Mouse (Mus musculus): ENCODE data around the gene Olfr167. TPM values are rescaled to one million over a fixed set of nuclear protein-coding genes. Genes with fewer than 3 reads are reported as not detected.
"Not testable (repeated sequence)": the region's sequence is repeated elsewhere in the genome, so short reads cannot be mapped to it uniquely, and the experiment has no call there.

Olfr167 gene
- not detected in 2 replicates for polyA plus RNA-seq (2015; fragmentation: Nextera tagmentation; extraction: Ambion mirVana)

- Histone ChIP-seq H3K4me1 (ENCODE audit: control insufficient read depth, insufficient read depth, low read length) (no peaks in the 10 kb centered on the region), H3K27me3 (ENCODE audit: control insufficient read depth, insufficient read depth, low read depth, low read length) (no peaks in the 10 kb centered on the region), H3K9me3 (replicated peaks; ENCODE audit: control insufficient read depth, low read length, poor library complexity, severe bottlenecking) (no peaks in the 10 kb centered on the region), H3K9ac (ENCODE audit: low read depth, low read length) (no peak within 1 kb of the TSS), H3K27ac (ENCODE audit: low read length) (no peak within 1 kb of the TSS), H3K4me2 (ENCODE audit: low read length) (no peak within 1 kb of the TSS), H3K4me3 (ENCODE audit: low read depth, low read length) (no peak within 1 kb of the TSS), H3K36me3 (ENCODE audit: control insufficient read depth, insufficient read depth, low read length) (no peaks in the 10 kb centered on the region)
- WGBS = 77% methylated on average over 2 of the region's 2 CpGs
- ATAC-seq = no peak
Measured at GRCm38 (mm10) chr16:19522166-19522565, at the start of gene Olfr167. Olfr167 (minus strand) TSS chr16:19522266.

DNA sequence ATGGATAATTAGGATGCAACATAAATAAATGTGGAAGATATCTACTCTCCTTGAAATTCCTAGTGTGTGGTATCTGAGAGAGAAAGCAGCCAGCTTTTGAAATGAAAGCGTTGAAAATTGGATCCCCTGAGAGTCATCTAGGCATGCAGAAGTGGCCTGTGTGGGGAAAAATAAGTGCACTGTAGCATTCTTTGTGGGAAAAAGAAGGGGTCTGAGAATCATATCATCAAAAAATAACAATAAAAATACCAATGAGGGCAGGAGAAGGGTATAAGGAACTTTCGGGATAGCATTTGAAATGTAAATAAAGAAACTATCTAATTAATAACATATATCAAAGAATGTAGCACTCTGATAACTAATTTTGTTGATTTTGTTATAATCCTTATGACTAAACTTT, 49.6 kb upstream of the Olfr167 start, which contains the start of gene Olfr169:
Gene Olfr169, minus strand, starts transcription at position 101 of the 400 bp plus-strand sequence.
- 95% methylated on average over 2 of the region's 2 CpGs for WGBS
- H3K4me2 ChIP-seq (ENCODE audit: low read length); H3K27me3 ChIP-seq (ENCODE audit: control insufficient read depth, insufficient read depth, low read depth, low read length); H3K9me3 ChIP-seq (replicated peaks; ENCODE audit: control insufficient read depth, low read length, poor library complexity, severe bottlenecking); ATAC-seq; H3K4me3 ChIP-seq (ENCODE audit: low read depth, low read length); H3K27ac ChIP-seq (ENCODE audit: low read length); H3K9ac ChIP-seq (ENCODE audit: low read depth, low read length); H3K4me1 ChIP-seq (ENCODE audit: control insufficient read depth, insufficient read depth, low read length); H3K36me3 ChIP-seq (ENCODE audit: control insufficient read depth, insufficient read depth, low read length): not testable (repeated sequence)

DNA sequence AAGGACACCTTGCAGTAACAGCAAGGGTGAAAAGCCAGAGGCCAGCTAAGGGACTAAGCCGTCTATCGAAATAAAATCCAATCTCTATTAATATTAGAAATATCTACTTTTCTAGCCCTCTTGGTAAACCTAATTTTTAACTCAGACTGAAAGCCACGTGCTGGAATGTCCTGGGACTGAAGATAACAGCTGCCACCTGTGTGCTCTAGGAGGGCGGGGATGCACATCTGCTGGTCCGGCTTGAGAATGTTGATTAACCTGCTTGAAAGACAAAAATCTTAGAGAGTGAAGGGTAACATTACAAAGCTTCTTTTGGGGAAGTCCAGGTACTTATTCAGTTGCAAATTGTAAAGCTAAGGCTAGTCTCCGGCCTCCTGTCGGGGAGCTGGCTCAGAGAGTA, 31.4 kb upstream of the Olfr167 start:
- not testable (repeated sequence) for H3K4me1 ChIP-seq (ENCODE audit: control insufficient read depth, insufficient read depth, low read length); H3K4me2 ChIP-seq (ENCODE audit: low read length); H3K27me3 ChIP-seq (ENCODE audit: control insufficient read depth, insufficient read depth, low read depth, low read length); H3K9me3 ChIP-seq (replicated peaks; ENCODE audit: control insufficient read depth, low read length, poor library complexity, severe bottlenecking); H3K9ac ChIP-seq (ENCODE audit: low read depth, low read length); H3K36me3 ChIP-seq (ENCODE audit: control insufficient read depth, insufficient read depth, low read length); H3K27ac ChIP-seq (ENCODE audit: low read length); H3K4me3 ChIP-seq (ENCODE audit: low read depth, low read length); ATAC-seq
- WGBS = 92% methylated on average over 7 of the region's 7 CpGs

GRCm38 (mm10) chr16:19552246-19552645, 30.2 kb upstream of the Olfr167 start:
- H3K36me3 ChIP-seq (ENCODE audit: control insufficient read depth, insufficient read depth, low read length); H3K4me2 ChIP-seq (ENCODE audit: low read length); H3K9ac ChIP-seq (ENCODE audit: low read depth, low read length); H3K4me3 ChIP-seq (ENCODE audit: low read depth, low read length); ATAC-seq; H3K27me3 ChIP-seq (ENCODE audit: control insufficient read depth, insufficient read depth, low read depth, low read length); H3K4me1 ChIP-seq (ENCODE audit: control insufficient read depth, insufficient read depth, low read length); H3K9me3 ChIP-seq (replicated peaks; ENCODE audit: control insufficient read depth, low read length, poor library complexity, severe bottlenecking); H3K27ac ChIP-seq (ENCODE audit: low read length): not testable (repeated sequence)
- 88% methylated on average over 3 of the region's 3 CpGs for WGBS

DNA sequence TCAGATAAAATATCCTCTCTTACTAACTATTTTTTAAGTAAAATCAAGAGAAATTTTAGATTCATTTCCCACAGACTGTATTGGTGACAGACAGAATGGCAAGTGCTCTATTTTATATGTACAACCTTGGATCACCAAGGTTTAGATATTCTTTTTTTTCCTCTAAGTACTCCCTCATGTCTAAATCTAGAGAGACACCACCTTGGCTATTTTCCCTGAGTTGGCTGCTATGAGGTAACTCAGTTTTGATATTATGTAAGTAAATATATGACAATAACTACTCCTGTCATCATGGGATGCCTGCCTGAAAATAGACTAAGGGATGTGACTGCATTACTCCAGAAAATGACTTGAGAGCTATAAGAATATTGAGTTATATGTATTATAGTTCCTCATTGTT, 13.4 kb upstream of the Olfr167 start, which contains the start of gene Olfr168:
Gene Olfr168, minus strand, starts transcription at position 101 of the 400 bp plus-strand sequence.
- H3K27ac ChIP-seq (ENCODE audit: low read length) = no peak within 1 kb of the TSS
- ATAC-seq = no peak

DNA sequence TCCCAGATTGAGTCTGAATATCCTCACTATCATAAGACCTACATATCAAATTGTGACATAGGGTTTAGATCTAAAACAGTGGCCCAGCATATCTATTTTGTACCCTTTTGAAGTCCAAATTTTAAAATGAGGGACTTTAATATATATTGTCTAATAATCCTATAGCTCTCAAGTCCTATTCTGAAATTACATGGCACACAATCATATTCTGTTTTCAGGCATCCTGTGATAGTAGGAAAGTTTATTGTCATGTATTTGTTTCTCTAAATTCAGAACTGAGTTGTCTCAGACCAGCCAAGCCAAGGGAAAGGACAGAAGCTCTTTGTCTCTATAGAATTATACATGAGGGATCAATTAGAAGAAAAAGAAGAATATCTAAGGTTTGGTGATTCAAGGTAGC, 38.7 kb downstream of the Olfr167 start, which contains the start of gene Olfr166:
Gene Olfr166, plus strand, starts transcription at position 301 of the 400 bp plus-strand sequence.
- no peak within 1 kb of the TSS for H3K9ac ChIP-seq (ENCODE audit: low read depth, low read length)
- H3K4me2 ChIP-seq (ENCODE audit: low read length) = no peak within 1 kb of the TSS
- no peaks in the 10 kb centered on the region for H3K27me3 ChIP-seq (ENCODE audit: control insufficient read depth, insufficient read depth, low read depth, low read length)
- ATAC-seq = no peak
- H3K27ac ChIP-seq (ENCODE audit: low read length) = no peak within 1 kb of the TSS
- no peaks in the 10 kb centered on the region for H3K36me3 ChIP-seq (ENCODE audit: control insufficient read depth, insufficient read depth, low read length)
- no peaks in the 10 kb centered on the region; the same call in 1 of the 2 replicates for H3K9me3 ChIP-seq (replicated peaks; ENCODE audit: control insufficient read depth, low read length, poor library complexity, severe bottlenecking)
- H3K4me1 ChIP-seq (ENCODE audit: control insufficient read depth, insufficient read depth, low read length) = no peaks in the 10 kb centered on the region
- H3K4me3 ChIP-seq (ENCODE audit: low read depth, low read length) = no peak within 1 kb of the TSS

More for the DNA sequence above, 13.4 kb upstream of the Olfr167 start, which contains the start of gene Olfr168:
- H3K4me2 ChIP-seq (ENCODE audit: low read length) = no peak within 1 kb of the TSS
- no peaks in the 10 kb centered on the region for H3K27me3 ChIP-seq (ENCODE audit: control insufficient read depth, insufficient read depth, low read depth, low read length)
- H3K4me1 ChIP-seq (ENCODE audit: control insufficient read depth, insufficient read depth, low read length) = no peaks in the 10 kb centered on the region
- no peaks in the 10 kb centered on the region for H3K36me3 ChIP-seq (ENCODE audit: control insufficient read depth, insufficient read depth, low read length)
- H3K9me3 ChIP-seq (replicated peaks; ENCODE audit: control insufficient read depth, low read length, poor library complexity, severe bottlenecking) = no peaks in the 10 kb centered on the region; the same call in 1 of the 2 replicates
- no peak within 1 kb of the TSS for H3K9ac ChIP-seq (ENCODE audit: low read depth, low read length)
- H3K4me3 ChIP-seq (ENCODE audit: low read depth, low read length) = no peak within 1 kb of the TSS

DNA sequence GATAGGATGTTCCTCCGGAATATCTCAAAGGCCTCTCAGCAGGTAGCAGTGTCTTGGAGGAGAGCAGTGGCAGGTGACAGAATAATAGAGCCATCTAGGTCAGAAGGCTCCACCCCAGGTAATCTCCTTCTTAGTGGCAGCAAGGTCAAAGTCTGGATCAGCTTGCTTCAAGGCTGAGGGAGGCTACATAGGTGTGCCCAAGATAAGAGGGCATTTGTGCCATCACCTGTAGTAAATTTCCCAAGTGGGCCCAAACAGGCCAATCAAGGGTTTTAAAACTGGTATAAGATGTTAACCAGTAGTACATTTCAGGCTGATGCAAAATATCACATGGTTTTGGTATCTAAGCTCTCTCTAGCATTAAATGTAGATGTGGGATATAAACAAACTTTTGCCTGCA, 57.7 kb downstream of the Olfr167 start:
- no peak overlapping the region for H3K27ac ChIP-seq (ENCODE audit: low read length)
- WGBS = 100% methylated on average over 1 of the region's 1 CpGs
- no peak overlapping the region for H3K9ac ChIP-seq (ENCODE audit: low read depth, low read length)
- H3K4me1 ChIP-seq (ENCODE audit: control insufficient read depth, insufficient read depth, low read length) = no peaks in the 10 kb centered on the region
- H3K4me3 ChIP-seq (ENCODE audit: low read depth, low read length) = no peak overlapping the region
- ATAC-seq = no peak
- no peaks in the 10 kb centered on the region for H3K9me3 ChIP-seq (replicated peaks; ENCODE audit: control insufficient read depth, low read length, poor library complexity, severe bottlenecking)
- H3K4me2 ChIP-seq (ENCODE audit: low read length) = no peak overlapping the region
- H3K27me3 ChIP-seq (ENCODE audit: control insufficient read depth, insufficient read depth, low read depth, low read length) = no peaks in the 10 kb centered on the region
- H3K36me3 ChIP-seq (ENCODE audit: control insufficient read depth, insufficient read depth, low read length) = no peaks in the 10 kb centered on the region

Other genes starting within 250 kb of the Olfr167 start
- gene Olfr164, start 208.2 kb downstream of the Olfr167 start, polyA plus RNA-seq (2015; fragmentation: Nextera tagmentation; extraction: Ambion mirVana) = not detected in 2 replicates
- not detected in 2 replicates for gene Olfr165, start 99.1 kb downstream of the Olfr167 start, polyA plus RNA-seq (2015; fragmentation: Nextera tagmentation; extraction: Ambion mirVana)
- gene Olfr166, start 38.6 kb downstream of the Olfr167 start, polyA plus RNA-seq (2015; fragmentation: Nextera tagmentation; extraction: Ambion mirVana) = not detected in 2 replicates
- not detected in 2 replicates for gene Olfr168, start 13.3 kb upstream of the Olfr167 start, polyA plus RNA-seq (2015; fragmentation: Nextera tagmentation; extraction: Ambion mirVana)
- not detected in 2 replicates for gene Olfr169, start 49.5 kb upstream of the Olfr167 start, polyA plus RNA-seq (2015; fragmentation: Nextera tagmentation; extraction: Ambion mirVana)
- not detected in 2 replicates for gene Olfr170, start 89.6 kb upstream of the Olfr167 start, polyA plus RNA-seq (2015; fragmentation: Nextera tagmentation; extraction: Ambion mirVana)
- gene Olfr171, start 107.7 kb upstream of the Olfr167 start, polyA plus RNA-seq (2015; fragmentation: Nextera tagmentation; extraction: Ambion mirVana) = not detected in 2 replicates
- gene Lamp3, start 184.1 kb upstream of the Olfr167 start, polyA plus RNA-seq (2015; fragmentation: Nextera tagmentation; extraction: Ambion mirVana) = not detected in 2 replicates
- 41.8 and 47.5 TPM in 2 replicates for gene B3gnt5, start 237.9 kb upstream of the Olfr167 start, polyA plus RNA-seq (2015; fragmentation: Nextera tagmentation; extraction: Ambion mirVana)